Mouse (Mus musculus): Measurements from ENCODE around the gene Ttc30a1. TPM values are rescaled to one million over a fixed set of nuclear protein-coding genes. Genes with fewer than 3 reads are reported as not detected.
"Not testable (repeated sequence)": the region's sequence is repeated elsewhere in the genome, so short reads cannot be mapped to it uniquely, and the experiment has no call there.

The Ttc30a1 gene
- polyA plus RNA-seq, 1 experiment from 2014 or later: 7.7 TPM

GRCm38 (mm10) chr2:75988378-75988777, 6.6 kb upstream of the Ttc30a1 start:
- Histone ChIP-seq H3K9ac (replicated peaks; ENCODE audit: low read depth, low read length) (peak overlapping the region; percentile 46), H3K9me3 (ENCODE audit: control insufficient read depth, low read length) (no peaks in the 10 kb centered on the region), H3K4me3 (ENCODE audit: low read depth, low read length) (peak overlapping the region; percentile 8; the same call in 1 of the 2 replicates), H3K36me3 (ENCODE audit: control insufficient read depth, insufficient read depth, low read length) (no peaks in the 10 kb centered on the region), H3K4me1 (ENCODE audit: control insufficient read depth, insufficient read depth, low read length) (peaks cover 40% of the 10 kb centered on the region), H3K27me3 (ENCODE audit: control insufficient read depth, insufficient read depth, low read length) (no peaks in the 10 kb centered on the region), H3K27ac (ENCODE audit: low read depth, low read length) (peak overlapping the region; percentile 95), H3K4me2 (ENCODE audit: low read depth, low read length) (peak overlapping the region; percentile 39)
- WGBS: 3% methylated on average over 4 of the region's 4 CpGs
- peak; percentile 77 for ATAC-seq (ENCODE audit: low read depth)

DNA sequence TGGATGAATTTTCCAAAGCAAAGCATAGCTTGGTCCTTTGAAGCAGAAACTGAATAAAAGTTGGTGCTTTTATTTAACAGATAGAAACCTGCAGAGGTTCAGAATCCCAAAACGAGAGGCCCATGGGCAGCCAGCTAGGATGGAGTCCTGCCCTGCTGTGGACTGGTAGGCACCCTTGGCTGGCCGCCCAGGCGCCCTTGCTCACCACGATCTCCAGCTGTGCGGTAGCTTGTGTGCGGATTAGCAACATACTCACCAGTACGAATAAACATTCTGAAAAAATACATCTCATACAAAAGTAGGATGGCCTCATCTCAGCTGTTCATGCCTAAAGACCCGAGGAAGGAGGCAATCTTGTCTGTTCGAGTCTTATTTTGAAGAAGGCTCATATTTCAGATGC, 6.0 kb upstream of the Ttc30a1 start:
- no peak overlapping the region for H3K4me3 ChIP-seq (ENCODE audit: low read depth, low read length)
- no peak overlapping the region for H3K9ac ChIP-seq (replicated peaks; ENCODE audit: low read depth, low read length)
- H3K9me3 ChIP-seq (ENCODE audit: control insufficient read depth, low read length): no peaks in the 10 kb centered on the region
- H3K4me1 ChIP-seq (ENCODE audit: control insufficient read depth, insufficient read depth, low read length): peaks cover 40% of the 10 kb centered on the region
- no peaks in the 10 kb centered on the region for H3K27me3 ChIP-seq (ENCODE audit: control insufficient read depth, insufficient read depth, low read length)
- no peak for ATAC-seq (ENCODE audit: low read depth)
- H3K4me2 ChIP-seq (ENCODE audit: low read depth, low read length): no peak overlapping the region
- peak overlapping the region; percentile 95 for H3K27ac ChIP-seq (ENCODE audit: low read depth, low read length)
- WGBS: 58% methylated on average over 9 of the region's 9 CpGs
- H3K36me3 ChIP-seq (ENCODE audit: control insufficient read depth, insufficient read depth, low read length): no peaks in the 10 kb centered on the region

DNA sequence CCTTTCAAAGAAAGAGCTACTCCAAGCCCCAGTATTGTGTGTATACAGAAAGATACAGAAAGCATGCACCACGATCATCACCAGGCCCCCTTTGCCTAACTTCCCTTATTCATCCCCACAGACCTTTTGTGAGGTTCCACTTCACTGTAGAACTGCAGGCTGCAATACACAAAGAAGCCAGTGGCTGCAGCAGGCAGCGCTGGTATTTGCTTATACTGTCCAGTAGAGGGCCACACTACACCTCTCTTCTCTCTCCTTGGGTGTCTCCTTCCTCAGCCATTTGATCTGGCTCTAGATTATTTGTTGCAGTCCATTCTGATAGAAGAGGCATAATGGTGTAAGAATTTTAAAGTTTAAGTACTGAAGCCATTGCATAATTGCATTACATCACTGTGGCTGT, 3.4 kb upstream of the Ttc30a1 start:
- H3K9ac ChIP-seq (replicated peaks; ENCODE audit: low read depth, low read length): no peak overlapping the region
- H3K4me3 ChIP-seq (ENCODE audit: low read depth, low read length): no peak overlapping the region
- H3K9me3 ChIP-seq (ENCODE audit: control insufficient read depth, low read length): no peaks in the 10 kb centered on the region
- H3K4me2 ChIP-seq (ENCODE audit: low read depth, low read length): peak overlapping the region; percentile 1; the same call in 1 of the 2 replicates
- 2% methylated on average over 2 of the region's 2 CpGs for WGBS
- H3K4me1 ChIP-seq (ENCODE audit: control insufficient read depth, insufficient read depth, low read length): peaks cover 34% of the 10 kb centered on the region
- peak; percentile 66 for ATAC-seq (ENCODE audit: low read depth)
- no peaks in the 10 kb centered on the region for H3K27me3 ChIP-seq (ENCODE audit: control insufficient read depth, insufficient read depth, low read length)
- H3K36me3 ChIP-seq (ENCODE audit: control insufficient read depth, insufficient read depth, low read length): no peaks in the 10 kb centered on the region
- peak overlapping the region; percentile 65; the same call in 1 of the 2 replicates for H3K27ac ChIP-seq (ENCODE audit: low read depth, low read length)

DNA sequence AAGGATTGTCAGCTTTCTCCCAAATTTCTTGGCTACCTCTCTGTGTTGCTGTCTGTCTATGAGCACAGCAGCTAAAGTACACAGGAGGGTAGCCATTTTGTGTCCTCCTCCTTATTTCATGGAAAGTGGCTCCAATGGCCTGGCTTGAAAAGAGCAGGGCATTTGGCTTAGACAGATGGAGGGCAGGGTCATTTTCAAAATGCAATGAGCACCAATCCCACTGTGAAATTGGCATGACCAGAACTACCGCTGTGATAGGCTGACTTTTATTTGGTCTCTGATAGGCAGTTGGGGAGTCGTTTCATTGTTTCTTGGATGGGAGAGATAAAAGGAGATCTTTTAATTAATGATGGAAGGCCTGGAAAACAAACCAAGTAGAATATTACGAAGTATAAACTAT, 2.1 kb upstream of the Ttc30a1 start:
- 43% methylated on average over 3 of the region's 3 CpGs for WGBS
- H3K9me3 ChIP-seq (ENCODE audit: control insufficient read depth, low read length): no peaks in the 10 kb centered on the region
- H3K9ac ChIP-seq (replicated peaks; ENCODE audit: low read depth, low read length): no peak overlapping the region
- H3K4me3 ChIP-seq (ENCODE audit: low read depth, low read length): no peak overlapping the region
- peaks cover 21% of the 10 kb centered on the region for H3K4me1 ChIP-seq (ENCODE audit: control insufficient read depth, insufficient read depth, low read length)
- H3K27ac ChIP-seq (ENCODE audit: low read depth, low read length): 0 out of 2 replicates have a peak overlapping the region, but pooled peaks have one; percentile 4
- no peaks in the 10 kb centered on the region for H3K36me3 ChIP-seq (ENCODE audit: control insufficient read depth, insufficient read depth, low read length)
- no peak for ATAC-seq (ENCODE audit: low read depth)
- no peaks in the 10 kb centered on the region for H3K27me3 ChIP-seq (ENCODE audit: control insufficient read depth, insufficient read depth, low read length)
- no peak overlapping the region for H3K4me2 ChIP-seq (ENCODE audit: low read depth, low read length)

- Histone ChIP-seq H3K4me3 (ENCODE audit: low read depth, low read length) (no peak overlapping the region), H3K27ac (ENCODE audit: low read depth, low read length) (no peak overlapping the region), H3K27me3 (ENCODE audit: control insufficient read depth, insufficient read depth, low read length) (no peaks in the 10 kb centered on the region), H3K36me3 (ENCODE audit: control insufficient read depth, insufficient read depth, low read length) (no peaks in the 10 kb centered on the region), H3K4me1 (ENCODE audit: control insufficient read depth, insufficient read depth, low read length) (peaks cover 14% of the 10 kb centered on the region), H3K4me2 (ENCODE audit: low read depth, low read length) (no peak overlapping the region), H3K9me3 (ENCODE audit: control insufficient read depth, low read length) (no peaks in the 10 kb centered on the region), H3K9ac (replicated peaks; ENCODE audit: low read depth, low read length) (no peak overlapping the region)
- no peak for ATAC-seq (ENCODE audit: low read depth)
- WGBS: 95% methylated on average over 3 of the region's 3 CpGs
Observed at GRCm38 (mm10) chr2:75983091-75983490, 1.3 kb upstream of the Ttc30a1 start.

GRCm38 (mm10) chr2:75982626-75983025, 859 bp upstream of the Ttc30a1 start:
- ATAC-seq (ENCODE audit: low read depth): no peak
- 98% methylated on average over 4 of the region's 4 CpGs for WGBS

DNA sequence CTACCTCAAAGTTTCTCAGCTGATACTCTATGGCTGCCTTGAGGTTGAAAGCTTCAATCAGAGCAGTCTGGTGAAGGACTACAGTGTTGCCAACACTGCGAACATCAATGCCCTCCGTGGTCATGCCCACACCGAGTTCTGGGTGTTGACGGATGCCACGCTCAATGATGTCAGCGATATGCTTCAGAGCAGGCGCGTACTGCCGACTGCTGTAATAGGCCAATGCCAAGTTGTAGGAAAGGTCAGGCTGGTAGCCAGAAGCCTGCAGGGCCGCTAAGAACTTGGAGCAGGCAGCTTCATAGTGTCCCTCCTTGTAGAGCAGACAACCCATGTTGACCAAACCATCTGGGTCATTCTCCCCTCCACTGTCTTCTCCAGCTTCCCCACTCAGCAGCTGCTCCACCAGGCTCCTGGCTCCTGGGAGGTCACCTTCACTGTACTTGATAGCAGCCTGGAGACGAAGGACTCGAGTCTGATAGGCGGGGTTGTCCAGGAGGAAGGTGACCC, 781 bp downstream of the Ttc30a1 start:
- WGBS: 97% methylated on average over 13 of the region's 13 CpGs
- H3K27ac ChIP-seq (ENCODE audit: low read depth, low read length); H3K4me1 ChIP-seq (ENCODE audit: control insufficient read depth, insufficient read depth, low read length); H3K9ac ChIP-seq (replicated peaks; ENCODE audit: low read depth, low read length); H3K36me3 ChIP-seq (ENCODE audit: control insufficient read depth, insufficient read depth, low read length); H3K27me3 ChIP-seq (ENCODE audit: control insufficient read depth, insufficient read depth, low read length); H3K9me3 ChIP-seq (ENCODE audit: control insufficient read depth, low read length); ATAC-seq (ENCODE audit: low read depth): not testable (repeated sequence)
- Histone ChIP-seq H3K4me2 (ENCODE audit: low read depth, low read length) (peak overlapping the region; percentile 52), H3K4me3 (ENCODE audit: low read depth, low read length) (peak overlapping the region; percentile 42)

More at GRCm38 (mm10) chr2:75982626-75983025, 859 bp upstream of the Ttc30a1 start:
- Histone ChIP-seq H3K4me3 (ENCODE audit: low read depth, low read length) (no peak overlapping the region), H3K36me3 (ENCODE audit: control insufficient read depth, insufficient read depth, low read length) (no peaks in the 10 kb centered on the region), H3K27ac (ENCODE audit: low read depth, low read length) (no peak overlapping the region), H3K4me2 (ENCODE audit: low read depth, low read length) (no peak overlapping the region), H3K9me3 (ENCODE audit: control insufficient read depth, low read length) (no peaks in the 10 kb centered on the region), H3K9ac (replicated peaks; ENCODE audit: low read depth, low read length) (no peak overlapping the region), H3K27me3 (ENCODE audit: control insufficient read depth, insufficient read depth, low read length) (no peaks in the 10 kb centered on the region), H3K4me1 (ENCODE audit: control insufficient read depth, insufficient read depth, low read length) (peaks cover 9% of the 10 kb centered on the region)

- not testable (repeated sequence) for H3K4me1 ChIP-seq (ENCODE audit: control insufficient read depth, insufficient read depth, low read length); H3K36me3 ChIP-seq (ENCODE audit: control insufficient read depth, insufficient read depth, low read length); H3K27ac ChIP-seq (ENCODE audit: low read depth, low read length); H3K9me3 ChIP-seq (ENCODE audit: control insufficient read depth, low read length); H3K9ac ChIP-seq (replicated peaks; ENCODE audit: low read depth, low read length); H3K4me3 ChIP-seq (ENCODE audit: low read depth, low read length); H3K4me2 ChIP-seq (ENCODE audit: low read depth, low read length); H3K27me3 ChIP-seq (ENCODE audit: control insufficient read depth, insufficient read depth, low read length)
- peak; percentile 50 for ATAC-seq (ENCODE audit: low read depth)
- 21% methylated on average over 14 of the region's 24 CpGs for WGBS
Observed at GRCm38 (mm10) chr2:75977752-75978368, 3.9 kb downstream of the Ttc30a1 start, which contains the start of gene Ttc30a2. Gene Ttc30a2 (minus strand): TSS chr2:75978170.

DNA sequence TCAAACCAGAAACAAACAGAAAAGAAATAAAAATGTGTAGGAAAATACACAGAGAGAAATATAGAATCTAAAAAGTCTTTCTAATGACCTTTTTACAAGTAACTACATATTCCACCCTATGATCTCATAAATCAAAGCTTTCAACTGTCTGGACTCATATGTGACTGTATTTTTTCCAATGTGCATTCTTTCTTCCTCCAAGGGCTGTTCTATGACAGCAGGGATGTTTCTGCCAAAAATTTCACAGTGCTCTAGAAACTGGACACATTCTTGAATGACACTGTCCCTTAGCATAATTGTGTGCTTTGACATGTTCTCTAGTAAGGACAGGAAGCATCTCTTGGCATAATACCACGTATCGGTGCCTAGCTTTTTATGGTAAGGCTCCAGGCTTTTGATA, 5.7 kb downstream of the Ttc30a1 start:
- not testable (repeated sequence) for H3K9ac ChIP-seq (replicated peaks; ENCODE audit: low read depth, low read length); H3K4me2 ChIP-seq (ENCODE audit: low read depth, low read length); ATAC-seq (ENCODE audit: low read depth); H3K27ac ChIP-seq (ENCODE audit: low read depth, low read length); H3K9me3 ChIP-seq (ENCODE audit: control insufficient read depth, low read length); H3K4me1 ChIP-seq (ENCODE audit: control insufficient read depth, insufficient read depth, low read length); H3K4me3 ChIP-seq (ENCODE audit: low read depth, low read length); H3K36me3 ChIP-seq (ENCODE audit: control insufficient read depth, insufficient read depth, low read length); H3K27me3 ChIP-seq (ENCODE audit: control insufficient read depth, insufficient read depth, low read length)
- 90% methylated on average over 2 of the region's 2 CpGs for WGBS

Data from neural tube, embryonic 14.5 days (tissue).